Mouse (Mus musculus) MEL (cell line): ENCODE results near the gene Prkx. TPM values are rescaled to one million over a fixed set of nuclear protein-coding genes. Genes with fewer than 3 reads are reported as not detected.

ENCODE experiments used
- DNase-seq: peaks from one replicate; pipeline ENCODE4 v3.0.0; 2011; ENCODE audit warnings: low read depth, low spot score
- H3K27ac ChIP-seq: 2 replicates; pipeline ENCODE4 v1.5.1; 2012; ENCODE audit warnings: low read depth, mild to moderate bottlenecking, control low read depth, low read length, moderate library complexity; ENCODE audit not compliant: control insufficient read depth
- H3K27me3 ChIP-seq, 2 experiments: fragments of 150-350 bp in 1 of 2; sonication (generic) in 1 of 2; 2 replicates each; pipeline ENCODE4 v1.6.1; 2012; ENCODE audit warnings: low read length in 2 of 2, mild to moderate bottlenecking in 2 of 2, improper control_type of control experiment in 1 of 2, moderate library complexity in 1 of 2; ENCODE audit not compliant: insufficient read depth in 2 of 2, control insufficient read depth in 1 of 2
- H3K36me3 ChIP-seq, 2 experiments: 2 replicates each; pipeline ENCODE4 v1.6.1; 2012 to 2014; ENCODE audit warnings: low read length in 2 of 2, improper control_type of control experiment in 1 of 2, inconsistent platforms in 1 of 2, mild to moderate bottlenecking in 1 of 2; ENCODE audit not compliant: insufficient read depth in 2 of 2, control insufficient read depth in 1 of 2
- H3K4me1 ChIP-seq, 2 experiments: fragments of 150-350 bp in 1 of 2; sonication (generic) in 1 of 2; 2 replicates each; pipeline ENCODE4 v1.6.1; 2012; ENCODE audit warnings: low read length in 2 of 2, improper control_type of control experiment in 1 of 2, mild to moderate bottlenecking in 1 of 2; ENCODE audit not compliant: insufficient read depth in 2 of 2, control insufficient read depth in 1 of 2
- H3K4me3 ChIP-seq, 2 experiments: fragments of 150-350 bp in 1 of 2; sonication (generic) in 1 of 2; 2 replicates each; pipeline ENCODE4 v1.5.1; 2012; ENCODE audit warnings: low read depth in 2 of 2, low read length in 2 of 2, mild to moderate bottlenecking in 2 of 2, moderate library complexity in 2 of 2, control low read depth in 1 of 2, improper control_type of control experiment in 1 of 2; ENCODE audit not compliant: control insufficient read depth in 1 of 2, insufficient read depth in 1 of 2
- H3K79me2 ChIP-seq: 2 replicates; pipeline ENCODE4 v1.6.1; 2012; ENCODE audit warnings: mild to moderate bottlenecking, low read length, moderate library complexity; ENCODE audit not compliant: control insufficient read depth, poor library complexity, insufficient read depth
- H3K9ac ChIP-seq: 2 replicates; pipeline ENCODE4 v1.6.1; 2012; ENCODE audit warnings: low read depth, mild to moderate bottlenecking, control low read depth, low read length, moderate library complexity; ENCODE audit not compliant: control insufficient read depth, poor library complexity, severe bottlenecking
- H3K9me3 ChIP-seq: fragments of 150-350 bp; sonication (generic); replicated peaks from 2 replicates; pipeline ENCODE4 v1.6.1; 2012; ENCODE audit warnings: mild to moderate bottlenecking, low read length, improper control_type of control experiment, moderate library complexity; ENCODE audit not compliant: insufficient read depth
- BHLHE40 ChIP-seq: IDR thresholded peaks from 2 replicates; pipeline ENCODE4 v1.6.1; 2012; ENCODE audit warnings: low read depth, mild to moderate bottlenecking, inconsistent platforms, low read length, improper control_type of control experiment, borderline replicate concordance
- CHD1 ChIP-seq: IDR thresholded peaks from 2 replicates; pipeline ENCODE4 v1.6.1; 2012; ENCODE audit warnings: low read depth, mild to moderate bottlenecking, inconsistent platforms, low read length, improper control_type of control experiment
- CTCF ChIP-seq, 3 experiments: IDR thresholded peaks in 2 of 3; conservative IDR thresholded peaks in 1 of 3; 2 replicates each; pipeline ENCODE4 v1.5.1; 2011 to 2012; ENCODE audit warnings: low read length in 3 of 3, low read depth in 2 of 3, mild to moderate bottlenecking in 2 of 3, improper control_type of control experiment in 1 of 3, inconsistent platforms in 1 of 3, mixed read lengths in 1 of 3, moderate library complexity in 1 of 3; ENCODE audit not compliant: control insufficient read depth in 1 of 3, insufficient read depth in 1 of 3, poor library complexity in 1 of 3, severe bottlenecking in 1 of 3
- E2F4 ChIP-seq: IDR thresholded peaks from 2 replicates; pipeline ENCODE4 v1.6.1; 2011; ENCODE audit warnings: low read depth, low read length, improper control_type of control experiment, borderline replicate concordance
- EP300 ChIP-seq, 2 experiments: IDR thresholded peaks; 2 replicates each; pipeline ENCODE4 v1.6.1; 2011; ENCODE audit warnings: improper control_type of control experiment in 2 of 2, low read length in 2 of 2, low read depth in 1 of 2, mild to moderate bottlenecking in 1 of 2
- KAT2A ChIP-seq: conservative IDR thresholded peaks from 2 replicates; pipeline ENCODE4 v1.6.1; 2012; ENCODE audit warnings: low read depth, low read length, improper control_type of control experiment, inconsistent platforms
- MAX ChIP-seq: IDR thresholded peaks from 2 replicates; pipeline ENCODE4 v1.6.1; 2011; ENCODE audit warnings: low read length, improper control_type of control experiment
- MAZ ChIP-seq: IDR thresholded peaks from 2 replicates; pipeline ENCODE4 v1.6.1; 2012; ENCODE audit warnings: low read depth, mild to moderate bottlenecking, inconsistent platforms, low read length, improper control_type of control experiment
- MXI1 ChIP-seq: IDR thresholded peaks from 2 replicates; pipeline ENCODE4 v1.6.1; 2011; ENCODE audit warnings: mild to moderate bottlenecking, low read depth, low read length, improper control_type of control experiment
- MYB ChIP-seq: IDR thresholded peaks from 2 replicates; pipeline ENCODE4 v1.6.1; 2011; ENCODE audit warnings: mild to moderate bottlenecking, low read depth, low read length, improper control_type of control experiment
- RAD21 ChIP-seq: IDR thresholded peaks from 2 replicates; pipeline ENCODE4 v1.6.1; 2011; ENCODE audit warnings: mild to moderate bottlenecking, low read depth, low read length, improper control_type of control experiment
- RCOR1 ChIP-seq: IDR thresholded peaks from 2 replicates; pipeline ENCODE4 v1.6.1; 2012; ENCODE audit warnings: low read depth, mild to moderate bottlenecking, inconsistent platforms, low read length, improper control_type of control experiment
- SIN3A ChIP-seq: IDR thresholded peaks from 2 replicates; pipeline ENCODE4 v1.6.1; 2012; ENCODE audit warnings: low read length, improper control_type of control experiment, inconsistent platforms
- SMC3 ChIP-seq: IDR thresholded peaks from 2 replicates; pipeline ENCODE4 v1.6.1; 2011; ENCODE audit warnings: low read depth, low read length, improper control_type of control experiment
- TBP ChIP-seq: IDR thresholded peaks from 2 replicates; pipeline ENCODE4 v1.8.0; 2011; ENCODE audit warnings: low read depth, low read length, improper control_type of control experiment
- USF1 ChIP-seq: IDR thresholded peaks from 2 replicates; pipeline ENCODE4 v1.6.1; 2014; ENCODE audit warnings: low read depth, mild to moderate bottlenecking, inconsistent platforms, low read length, improper control_type of control experiment, moderate library complexity
- ZC3H11A ChIP-seq: IDR thresholded peaks from 2 replicates; pipeline ENCODE4 v1.6.1; 2012; ENCODE audit warnings: low read depth, mild to moderate bottlenecking, inconsistent platforms, low read length, improper control_type of control experiment
- ZMIZ1 ChIP-seq: IDR thresholded peaks from 2 replicates; pipeline ENCODE4 v1.6.1; 2012; ENCODE audit warnings: low read depth, mild to moderate bottlenecking, inconsistent platforms, low read length, improper control_type of control experiment, moderate library complexity
- polyA plus RNA-seq, 2 experiments: library from polyadenylated mRNA; stranded (reverse) in 1 of 2; unstranded in 1 of 2; fragments of >175 nt in 1 of 2; fragments of >200 nt in 1 of 2; gene quantifications; 2 replicates each; pipeline versions ENCODE4 v1.2.1 to v1.2.4; 2012; ENCODE audit warnings: low replicate concordance in 2 of 2, low read depth in 1 of 2; ENCODE audit not compliant: insufficient read length in 2 of 2, insufficient read depth in 1 of 2, missing spikeins in 1 of 2
- total RNA-seq: library from RNA; depleted of rRNA; stranded (reverse); fragments of 300-350 nt; gene quantifications from 2 replicates; pipeline ENCODE4 v1.2.3, GENCODE M21; 2012; rRNA removed

The Prkx gene
- total and polyA plus RNA-seq, 3 experiments, result 4.3 to 6.7 TPM; not detected in 1

DNA sequence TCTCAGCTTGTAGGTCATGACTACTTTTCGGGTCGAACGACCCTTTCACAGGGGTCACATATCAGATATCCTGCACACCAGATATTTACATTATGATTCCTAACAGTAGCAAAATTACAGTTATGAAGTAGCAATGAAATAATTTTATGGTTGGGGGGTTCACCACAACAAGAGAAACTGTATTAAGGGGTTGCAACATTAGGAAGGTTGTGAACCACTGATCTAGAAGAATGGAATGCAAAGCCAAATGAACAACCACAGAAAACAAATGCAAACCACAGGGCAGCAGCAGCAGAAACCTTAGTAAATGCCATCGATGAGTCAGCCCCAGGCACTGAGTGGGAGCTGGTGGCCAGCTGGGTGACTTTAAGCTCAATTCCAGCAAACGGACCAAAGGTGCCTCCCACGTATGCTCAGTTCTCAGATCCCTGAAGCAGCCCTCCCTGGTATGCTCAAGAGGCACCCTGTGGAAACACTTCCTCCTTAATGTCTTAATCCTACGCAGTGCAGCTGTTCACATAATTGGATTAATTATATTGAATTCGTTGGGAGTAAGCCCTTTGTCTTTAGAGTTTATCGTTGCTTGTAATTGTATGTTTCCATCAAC lies 62.0 kb downstream of the Prkx start:
- no peak overlapping the region for H3K27ac ChIP-seq

GRCm38 (mm10) chrX:77720298-77720697 lies 75.8 kb downstream of the Prkx start:
- no peaks in the 10 kb centered on the region for H3K27me3 ChIP-seq
- peak; percentile 68 for DNase-seq
- no peaks in the 10 kb centered on the region for H3K4me1 ChIP-seq
- no peaks in the 10 kb centered on the region for H3K9me3 ChIP-seq
- no peak overlapping the region for H3K9ac ChIP-seq
- no peak overlapping the region for H3K27ac ChIP-seq
- H3K36me3 ChIP-seq, result no peaks in the 10 kb centered on the region
- TF ChIP-seq MAX (no peak), RAD21 (peak; percentile 85), SMC3 (peak; percentile 84), RCOR1 (no peak), MAZ (no peak), SIN3A (no peak), CTCF (IDR thresholded peaks at IDR 0.05 in 2 of 3, conservative IDR thresholded peaks at IDR 0.05 in 1 of 3; ENCODE audit: control insufficient read depth in 1 of 3, insufficient read depth in 1 of 3, low read depth in 2 of 3, low read length in 3 of 3, poor library complexity in 1 of 3, severe bottlenecking in 1 of 3) (peak; percentile 43 to 74 (median 74)), MXI1 (no peak), BHLHE40 (0 out of 2 replicates have a peak, but pooled peaks have one; percentile 18), ZC3H11A (peak; percentile 88), KAT2A (no peak), USF1 (no peak)
- H3K79me2 ChIP-seq, result no peaks in the 10 kb centered on the region
- H3K4me3 ChIP-seq, result no peak overlapping the region

More for the DNA sequence above, 62.0 kb downstream of the Prkx start:
- Histone ChIP-seq H3K79me2 (no peaks in the 10 kb centered on the region), H3K9ac (no peak overlapping the region), H3K4me3 (no peak overlapping the region), H3K36me3 (no peaks in the 10 kb centered on the region), H3K4me1 (no peaks in the 10 kb centered on the region), H3K27me3 (no peaks in the 10 kb centered on the region), H3K9me3 (no peaks in the 10 kb centered on the region)
- no peak for DNase-seq
- TF ChIP-seq CHD1 (no peak), E2F4 (no peak), EP300 (IDR thresholded peaks at IDR 0.05; ENCODE audit: low read depth in 1 of 2, low read length in 2 of 2) (no peak), TBP (no peak), MYB (no peak), ZMIZ1 (no peak), RAD21 (no peak), MAZ (no peak)

Other genes with a start within 250 kb of the Prkx start
- not detected in 2 replicates for gene Pbsn, start 57.3 kb upstream of the Prkx start, total RNA-seq
- not detected for gene Pbsn, start 57.3 kb upstream of the Prkx start, polyA plus RNA-seq
- gene Gm14744, start 68.5 kb upstream of the Prkx start, total RNA-seq, result not detected in 2 replicates
- gene Gm14744, start 68.5 kb upstream of the Prkx start, polyA plus RNA-seq, result not detected
- gene 5430402E10Rik, start 128.8 kb upstream of the Prkx start, total RNA-seq, result not detected in 2 replicates
- gene 5430402E10Rik, start 128.8 kb upstream of the Prkx start, polyA plus RNA-seq, result not detected